Mouse (Mus musculus) cerebellum, postnatal 10 days (tissue): ENCODE data around the gene Slc22a22.
A peak's percentile ranks its signal among the peaks of the same experiment; 100 is the strongest.

ENCODE experiments used
- DNase-seq, 2 experiments: peaks; one replicate each; pipeline ENCODE4 v3.0.0; 2021; ENCODE audit warnings: mixed read lengths in 2 of 2

Gene Slc22a22

DNA sequence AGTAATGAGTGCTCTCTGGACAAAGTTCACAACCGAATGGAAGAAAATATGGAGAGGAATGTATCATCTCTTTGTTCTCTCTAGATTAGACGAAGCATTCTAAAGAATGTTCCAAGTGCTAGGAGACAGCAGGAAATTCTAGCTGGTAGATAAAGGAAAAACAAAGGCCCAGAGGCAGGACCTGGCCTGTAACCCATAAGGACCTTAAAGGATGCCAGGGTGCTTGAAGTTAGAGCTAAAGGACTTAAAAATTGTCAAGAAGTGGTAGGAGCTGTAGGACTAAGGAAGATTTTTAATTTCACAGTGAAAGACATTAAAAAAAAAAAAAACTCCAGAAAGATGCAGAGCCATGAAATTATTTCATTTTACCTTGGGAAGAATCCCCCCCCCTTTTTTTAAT is at the start of gene Slc22a22:
Gene Slc22a22 (minus strand): TSS at position 101 of the 400 bp plus-strand sequence.
- DNase-seq, result no peak

- DNase-seq, result no peak
These were observed 46.3 kb upstream of the Slc22a22 start for GRCm38 (mm10) chr15:57523510-57524298.

DNA sequence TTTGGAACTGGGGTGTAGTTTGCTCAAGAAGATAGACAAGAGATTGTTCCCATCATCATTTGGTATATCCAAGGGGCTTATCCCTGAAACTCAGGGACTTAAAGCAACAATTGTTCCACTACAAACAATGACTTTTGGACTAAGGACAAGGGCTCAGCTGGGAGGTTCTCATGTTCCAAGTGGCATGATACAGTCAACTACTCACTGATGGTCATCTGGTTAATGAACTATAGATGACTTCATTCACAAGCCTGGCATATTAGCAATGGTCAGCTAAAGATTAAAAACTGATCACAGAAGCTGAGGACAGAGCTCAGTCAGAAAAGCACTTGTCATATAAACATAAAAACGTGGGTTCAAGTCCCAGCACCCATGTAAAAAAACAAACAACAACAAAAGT is 44.7 kb upstream of the Slc22a22 start:
- no peak for DNase-seq

GRCm38 (mm10) chr15:57509185-57510172 is 32.1 kb upstream of the Slc22a22 start:
- DNase-seq, result peak; percentile 20 to 39

DNA sequence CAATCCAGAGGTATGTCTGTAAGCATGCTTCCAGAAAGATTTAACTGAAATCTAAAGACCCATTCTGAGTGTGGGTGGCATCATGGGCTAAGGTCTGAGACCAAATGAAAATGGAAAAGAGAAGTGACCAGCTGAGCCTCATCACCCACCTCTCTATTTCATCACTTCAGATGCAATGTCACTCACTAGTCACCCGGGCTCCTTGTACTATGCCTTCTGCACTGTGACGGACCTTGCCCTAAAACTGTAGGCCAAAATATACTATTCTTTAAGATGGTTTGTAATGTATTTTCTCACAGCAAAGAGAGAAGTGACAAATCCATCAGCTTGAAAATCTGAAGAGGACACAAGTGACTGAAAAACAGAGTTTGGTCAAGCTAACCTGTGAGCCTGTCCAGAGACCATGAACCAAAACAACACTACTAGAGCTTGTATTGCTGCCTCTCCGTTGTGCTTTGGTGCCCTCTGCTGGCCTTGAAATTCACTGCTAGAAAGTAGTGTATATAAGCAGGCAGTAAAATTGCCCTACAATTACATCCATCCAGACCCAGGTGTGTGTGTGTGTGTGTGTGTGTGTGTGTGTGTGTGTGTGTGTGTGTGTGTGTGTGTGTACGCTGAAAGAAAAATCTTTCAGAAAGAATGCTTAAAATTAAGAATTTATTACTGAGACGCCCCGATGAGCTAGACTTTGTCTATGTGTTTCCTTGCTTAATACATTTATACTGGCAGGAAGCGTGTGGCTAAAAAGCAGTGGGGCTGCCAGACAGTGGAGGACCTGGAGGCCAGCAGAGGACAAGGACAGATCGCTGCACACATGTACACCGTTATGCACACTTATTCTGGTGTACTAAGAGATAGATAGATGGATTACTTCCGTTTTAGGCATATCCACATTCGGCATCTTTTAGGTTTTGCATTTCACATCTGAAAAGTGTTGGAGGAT is 31.1 kb upstream of the Slc22a22 start:
- peak; percentile 95 to 98 for DNase-seq

DNA sequence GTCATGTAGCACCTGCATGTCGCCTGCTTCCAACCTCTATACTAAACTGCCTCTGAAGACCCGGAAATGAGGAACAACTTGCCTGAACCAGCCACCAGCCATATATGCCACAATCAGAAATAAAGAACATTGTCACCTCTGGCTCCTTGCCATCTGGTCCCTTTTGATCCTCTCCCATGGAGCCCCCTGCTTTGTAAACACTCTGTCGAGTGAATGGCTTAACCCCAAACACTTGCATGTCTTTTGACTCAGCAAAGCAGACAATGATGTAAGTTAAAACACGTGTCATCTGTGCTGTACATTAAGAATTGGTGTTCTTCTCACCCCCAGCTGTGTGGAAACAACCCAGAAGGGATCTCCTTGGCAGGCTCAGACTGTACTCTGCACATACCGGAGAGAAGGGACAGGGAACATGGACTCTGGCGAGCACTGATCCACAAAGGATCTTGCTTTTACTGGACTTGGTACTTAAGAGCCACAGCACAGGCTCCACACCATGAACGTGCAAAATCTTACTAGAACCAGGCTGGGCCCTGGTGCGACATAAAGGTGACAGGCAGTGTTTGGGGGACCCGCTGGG is 26.8 kb upstream of the Slc22a22 start:
- DNase-seq, result no peak

GRCm38 (mm10) chr15:57503656-57504055 is 26.2 kb upstream of the Slc22a22 start:
- no peak for DNase-seq

GRCm38 (mm10) chr15:57501559-57501958 is 24.1 kb upstream of the Slc22a22 start:
- no peak for DNase-seq

DNA sequence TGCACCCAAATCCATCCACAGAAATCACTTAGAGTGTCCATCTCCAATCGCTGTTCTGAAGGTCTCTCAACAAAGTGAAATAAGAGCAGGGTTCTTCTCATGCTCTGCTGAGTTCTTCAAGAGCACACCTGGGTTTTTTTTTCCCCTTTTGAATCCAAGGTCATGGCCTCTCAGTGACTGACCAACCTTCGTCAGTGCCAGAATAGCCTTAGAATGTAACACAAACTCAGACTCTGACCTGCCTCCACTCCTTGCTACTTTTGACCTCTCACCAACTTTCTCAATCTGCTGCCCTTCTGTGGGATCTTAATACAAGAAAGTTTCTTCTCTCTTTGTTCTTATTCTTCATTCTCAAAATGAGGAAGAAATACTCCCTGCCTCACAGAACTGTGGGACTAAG is 18.7 kb upstream of the Slc22a22 start:
- no peak for DNase-seq

GRCm38 (mm10) chr15:57482509-57482908 is 5.1 kb upstream of the Slc22a22 start:
- DNase-seq, result no peak

GRCm38 (mm10) chr15:57471648-57472047 is 5.8 kb downstream of the Slc22a22 start:
- no peak for DNase-seq

- DNase-seq, result no peak
These were observed 11.4 kb downstream of the Slc22a22 start for GRCm38 (mm10) chr15:57465996-57466395.

GRCm38 (mm10) chr15:57465061-57465460 is 12.4 kb downstream of the Slc22a22 start:
- peak in 1 of 2 experiments; percentile 10 for DNase-seq

DNA sequence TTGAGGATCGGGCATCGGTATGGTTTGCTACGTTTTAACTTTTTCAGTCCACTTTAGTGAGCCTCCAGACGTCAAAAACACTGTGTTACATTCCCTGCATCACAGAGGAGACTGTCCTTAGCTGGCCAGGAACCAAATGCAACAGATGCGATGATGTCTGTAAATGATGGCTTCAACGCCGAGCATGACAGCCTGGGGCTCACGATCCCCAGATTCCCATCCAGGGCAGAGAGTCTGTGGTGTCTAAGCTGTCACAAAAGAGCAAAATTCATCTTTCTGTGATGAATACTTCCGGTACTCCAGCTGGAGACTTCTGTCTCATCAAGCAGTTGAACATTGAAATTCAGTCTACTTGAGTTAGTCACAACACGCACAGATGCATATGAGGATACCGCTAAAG is 13.4 kb downstream of the Slc22a22 start:
- peak; percentile 69 to 74 for DNase-seq

DNA sequence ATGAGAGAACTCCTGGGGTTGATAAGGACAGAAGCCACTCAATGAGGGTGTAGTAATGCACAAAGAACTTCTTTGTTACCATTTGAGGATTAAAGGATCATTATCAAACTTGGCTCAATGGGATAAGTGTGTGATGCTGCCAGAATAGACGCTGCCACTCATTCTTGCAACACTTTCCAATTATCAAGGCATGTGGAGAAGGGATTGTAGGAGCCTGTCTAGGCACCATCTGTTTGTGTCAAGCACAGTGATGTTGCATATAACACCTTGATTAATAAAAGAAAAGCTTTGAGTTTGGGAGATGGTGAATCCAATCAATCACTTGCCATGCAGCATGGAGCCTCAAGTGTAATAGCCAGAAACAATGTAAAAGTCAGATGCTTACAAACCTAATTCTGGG is 16.1 kb downstream of the Slc22a22 start:
- no peak for DNase-seq

GRCm38 (mm10) chr15:57457374-57457773 is 20.1 kb downstream of the Slc22a22 start:
- no peak for DNase-seq

DNA sequence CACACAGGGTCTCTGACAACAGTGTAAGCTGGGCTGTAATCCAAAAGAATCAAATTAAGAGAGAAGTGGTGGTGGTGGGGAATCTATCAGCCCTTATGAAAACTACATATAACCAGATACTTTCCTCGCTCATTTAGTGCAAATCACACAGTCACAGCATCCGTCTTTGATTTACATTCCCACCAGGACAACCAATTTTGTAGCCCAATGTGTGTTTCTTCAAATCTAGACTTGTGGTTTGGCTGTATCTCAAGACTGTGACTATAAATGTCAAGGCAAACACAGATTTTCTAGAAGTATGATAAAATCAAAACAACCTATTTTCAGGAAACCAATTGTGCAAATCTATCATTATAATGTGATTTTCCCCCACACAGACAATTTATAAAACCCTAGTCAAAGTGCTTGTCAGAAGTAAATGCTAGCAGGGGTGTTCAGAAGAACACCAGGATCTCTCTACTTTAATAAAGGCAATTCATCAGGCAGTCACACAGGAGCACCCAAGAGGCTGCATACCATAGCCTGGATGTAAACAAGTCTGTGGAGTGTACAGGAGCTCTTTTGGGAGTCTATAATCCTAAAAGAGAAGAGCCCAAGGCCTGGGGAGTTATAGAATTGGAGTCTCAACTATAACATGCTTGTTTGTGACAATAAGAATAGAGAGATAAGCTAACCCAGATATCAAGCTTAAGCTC is 42.6 kb downstream of the Slc22a22 start:
- DNase-seq, result no peak

DNA sequence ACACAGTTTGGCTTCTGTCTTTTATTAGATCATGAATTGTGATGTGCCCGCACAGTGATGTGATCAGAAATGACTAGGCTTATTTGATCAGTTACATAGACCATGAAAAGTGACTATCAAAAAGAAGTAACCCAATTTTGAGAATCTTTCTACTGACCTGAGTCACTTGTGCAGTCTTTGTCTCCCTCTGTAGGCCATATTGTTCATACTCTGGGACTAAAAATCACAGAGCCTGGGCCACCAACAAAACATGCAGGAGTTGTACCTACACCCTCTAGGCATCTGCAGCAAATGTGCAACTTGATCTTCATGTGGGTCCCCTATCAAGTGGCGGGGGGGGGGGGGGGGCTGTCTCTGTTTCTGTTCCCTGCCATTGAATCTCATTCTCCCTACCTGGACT is 68.9 kb downstream of the Slc22a22 start:
- peak; percentile 26 to 56 for DNase-seq

GRCm38 (mm10) chr15:57398439-57399148 is 78.8 kb downstream of the Slc22a22 start:
- no peak for DNase-seq

DNA sequence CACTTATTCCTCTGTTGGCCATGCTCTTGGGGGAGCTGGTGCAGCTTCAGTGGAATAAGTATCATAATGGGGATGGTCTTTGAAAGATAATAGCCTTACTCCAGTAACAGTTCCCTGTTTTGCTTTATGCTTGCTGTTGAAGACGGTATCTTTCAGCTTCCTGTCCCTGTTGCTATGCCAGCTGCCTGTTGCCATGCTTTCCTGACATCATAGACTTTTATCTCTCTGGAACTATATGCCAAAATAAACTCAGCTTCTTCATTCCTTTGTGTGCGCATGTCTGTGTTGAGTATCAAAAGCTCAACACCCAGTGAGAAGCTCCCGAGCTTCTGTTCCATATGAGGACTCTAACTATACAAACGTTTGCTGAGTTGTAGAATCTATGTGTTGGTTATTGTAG is 83.4 kb downstream of the Slc22a22 start:
- DNase-seq, result no peak

DNA sequence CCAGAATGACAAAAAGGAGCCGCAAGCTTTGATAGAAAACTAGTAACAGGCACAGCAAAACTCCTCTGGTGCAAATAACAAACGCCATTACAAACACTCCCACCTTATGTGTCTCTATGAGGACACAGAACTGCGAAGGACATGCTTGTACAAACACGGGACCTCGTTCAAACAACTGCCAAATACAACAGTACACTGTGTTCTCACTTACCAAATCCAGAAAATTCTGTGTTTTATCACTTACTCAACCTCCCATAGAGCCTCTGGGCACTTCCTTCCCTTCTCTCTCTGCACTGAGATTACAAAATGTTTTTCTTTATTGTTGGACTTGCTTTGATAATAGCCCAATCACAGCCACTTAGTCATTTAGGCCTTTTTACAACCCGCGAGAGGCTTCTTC is 97.0 kb downstream of the Slc22a22 start:
- no peak for DNase-seq
